Mouse (Mus musculus): ENCODE data around the gene Rras2. TPM values are rescaled to one million over a fixed set of nuclear protein-coding genes. Genes with fewer than 3 reads are reported as not detected.

The Rras2 gene
- polyA plus RNA-seq (2015; fragmentation: Nextera tagmentation; extraction: Ambion mirVana), result 23.6 and 23.8 TPM in 2 replicates

GRCm38 (mm10) chr7:114117444-114117905 lies at the start of gene Rras2:
TSS of gene Rras2 (minus strand) at chr7:114117781.
- peak within 1 kb of the TSS; percentile 88 for H3K27ac ChIP-seq (ENCODE audit: low read length)
- peaks cover 10% of the 10 kb centered on the region for H3K4me1 ChIP-seq (replicated peaks; ENCODE audit: control insufficient read depth, insufficient read depth, low read length)
- no peaks in the 10 kb centered on the region for H3K9me3 ChIP-seq (ENCODE audit: control insufficient read depth, low read length)
- H3K4me3 ChIP-seq (replicated peaks; ENCODE audit: low read length), result peak within 1 kb of the TSS; percentile 82
- H3K9ac ChIP-seq (replicated peaks; ENCODE audit: low read depth, low read length), result peak within 1 kb of the TSS; percentile 82
- H3K36me3 ChIP-seq (ENCODE audit: control insufficient read depth, insufficient read depth), result no peaks in the 10 kb centered on the region
- peak within 1 kb of the TSS; percentile 75 for H3K4me2 ChIP-seq (ENCODE audit: low read length)
- H3K27me3 ChIP-seq (replicated peaks; ENCODE audit: control insufficient read depth, insufficient read depth, low read length), result no peaks in the 10 kb centered on the region
- WGBS, result 0% methylated on average over 51 of the region's 55 CpGs
- ATAC-seq, result peak; percentile 99

GRCm38 (mm10) chr7:114162975-114163374 lies 45.4 kb upstream of the Rras2 start:
- Histone ChIP-seq H3K4me2 (ENCODE audit: low read length) (no peak overlapping the region), H3K9me3 (ENCODE audit: control insufficient read depth, low read length) (no peaks in the 10 kb centered on the region), H3K4me1 (replicated peaks; ENCODE audit: control insufficient read depth, insufficient read depth, low read length) (0 out of 2 replicates have a peak, but pooled peaks cover 2% of the 10 kb centered on the region), H3K9ac (replicated peaks; ENCODE audit: low read depth, low read length) (no peak overlapping the region), H3K36me3 (ENCODE audit: control insufficient read depth, insufficient read depth) (no peaks in the 10 kb centered on the region), H3K27me3 (replicated peaks; ENCODE audit: control insufficient read depth, insufficient read depth, low read length) (no peaks in the 10 kb centered on the region), H3K27ac (ENCODE audit: low read length) (no peak overlapping the region), H3K4me3 (replicated peaks; ENCODE audit: low read length) (no peak overlapping the region)
- no peak for ATAC-seq
- 93% methylated on average over 5 of the region's 5 CpGs for WGBS

GRCm38 (mm10) chr7:114161101-114161500 lies 43.5 kb upstream of the Rras2 start:
- ATAC-seq, result no peak
- 85% methylated on average over 8 of the region's 8 CpGs for WGBS
- Histone ChIP-seq H3K4me2 (ENCODE audit: low read length) (no peak overlapping the region), H3K4me1 (replicated peaks; ENCODE audit: control insufficient read depth, insufficient read depth, low read length) (0 out of 2 replicates have a peak, but pooled peaks cover 4% of the 10 kb centered on the region), H3K9me3 (ENCODE audit: control insufficient read depth, low read length) (no peaks in the 10 kb centered on the region), H3K9ac (replicated peaks; ENCODE audit: low read depth, low read length) (no peak overlapping the region), H3K27me3 (replicated peaks; ENCODE audit: control insufficient read depth, insufficient read depth, low read length) (no peaks in the 10 kb centered on the region), H3K36me3 (ENCODE audit: control insufficient read depth, insufficient read depth) (no peaks in the 10 kb centered on the region), H3K4me3 (replicated peaks; ENCODE audit: low read length) (no peak overlapping the region), H3K27ac (ENCODE audit: low read length) (no peak overlapping the region)

GRCm38 (mm10) chr7:114157716-114158278 lies 40.2 kb upstream of the Rras2 start:
- WGBS, result 30% methylated on average over 12 of the region's 12 CpGs

GRCm38 (mm10) chr7:114156364-114156763 lies 38.8 kb upstream of the Rras2 start:
- WGBS, result 85% methylated on average over 4 of the region's 4 CpGs
- no peaks in the 10 kb centered on the region for H3K27me3 ChIP-seq (replicated peaks; ENCODE audit: control insufficient read depth, insufficient read depth, low read length)

More at GRCm38 (mm10) chr7:114157716-114158278, 40.2 kb upstream of the Rras2 start:
- no peak overlapping the region for H3K4me2 ChIP-seq (ENCODE audit: low read length)
- no peaks in the 10 kb centered on the region for H3K27me3 ChIP-seq (replicated peaks; ENCODE audit: control insufficient read depth, insufficient read depth, low read length)
- no peaks in the 10 kb centered on the region for H3K36me3 ChIP-seq (ENCODE audit: control insufficient read depth, insufficient read depth)
- H3K4me3 ChIP-seq (replicated peaks; ENCODE audit: low read length), result no peak overlapping the region
- ATAC-seq, result 0 out of 2 replicates have a peak, but pooled peaks have one; percentile 26
- H3K9ac ChIP-seq (replicated peaks; ENCODE audit: low read depth, low read length), result no peak overlapping the region
- H3K27ac ChIP-seq (ENCODE audit: low read length), result no peak overlapping the region
- no peaks in the 10 kb centered on the region for H3K9me3 ChIP-seq (ENCODE audit: control insufficient read depth, low read length)
- H3K4me1 ChIP-seq (replicated peaks; ENCODE audit: control insufficient read depth, insufficient read depth, low read length), result 0 out of 2 replicates have a peak, but pooled peaks cover 4% of the 10 kb centered on the region

GRCm38 (mm10) chr7:114155053-114155865 lies 37.7 kb upstream of the Rras2 start:
- H3K4me3 ChIP-seq (replicated peaks; ENCODE audit: low read length), result no peak overlapping the region
- no peaks in the 10 kb centered on the region for H3K36me3 ChIP-seq (ENCODE audit: control insufficient read depth, insufficient read depth)
- 66% methylated on average over 5 of the region's 5 CpGs for WGBS
- 0 out of 2 replicates have a peak, but pooled peaks cover 8% of the 10 kb centered on the region for H3K4me1 ChIP-seq (replicated peaks; ENCODE audit: control insufficient read depth, insufficient read depth, low read length)
- no peaks in the 10 kb centered on the region for H3K27me3 ChIP-seq (replicated peaks; ENCODE audit: control insufficient read depth, insufficient read depth, low read length)
- peak; percentile 78 for ATAC-seq
- no peak overlapping the region for H3K27ac ChIP-seq (ENCODE audit: low read length)
- H3K4me2 ChIP-seq (ENCODE audit: low read length), result no peak overlapping the region
- H3K9ac ChIP-seq (replicated peaks; ENCODE audit: low read depth, low read length), result no peak overlapping the region
- H3K9me3 ChIP-seq (ENCODE audit: control insufficient read depth, low read length), result no peaks in the 10 kb centered on the region; the same call in 1 of the 2 replicates

More at GRCm38 (mm10) chr7:114156364-114156763, 38.8 kb upstream of the Rras2 start:
- Histone ChIP-seq H3K4me2 (ENCODE audit: low read length) (no peak overlapping the region), H3K4me3 (replicated peaks; ENCODE audit: low read length) (no peak overlapping the region), H3K4me1 (replicated peaks; ENCODE audit: control insufficient read depth, insufficient read depth, low read length) (0 out of 2 replicates have a peak, but pooled peaks cover 6% of the 10 kb centered on the region), H3K36me3 (ENCODE audit: control insufficient read depth, insufficient read depth) (no peaks in the 10 kb centered on the region), H3K9ac (replicated peaks; ENCODE audit: low read depth, low read length) (no peak overlapping the region), H3K27ac (ENCODE audit: low read length) (no peak overlapping the region), H3K9me3 (ENCODE audit: control insufficient read depth, low read length) (no peaks in the 10 kb centered on the region)
- no peak for ATAC-seq

GRCm38 (mm10) chr7:114151036-114151780 lies 33.6 kb upstream of the Rras2 start:
- peak; percentile 87 for ATAC-seq
- Histone ChIP-seq H3K9me3 (ENCODE audit: control insufficient read depth, low read length) (no peaks in the 10 kb centered on the region; the same call in 1 of the 2 replicates), H3K9ac (replicated peaks; ENCODE audit: low read depth, low read length) (no peak overlapping the region), H3K4me1 (replicated peaks; ENCODE audit: control insufficient read depth, insufficient read depth, low read length) (0 out of 2 replicates have a peak, but pooled peaks cover 4% of the 10 kb centered on the region), H3K27me3 (replicated peaks; ENCODE audit: control insufficient read depth, insufficient read depth, low read length) (no peaks in the 10 kb centered on the region), H3K36me3 (ENCODE audit: control insufficient read depth, insufficient read depth) (no peaks in the 10 kb centered on the region), H3K4me2 (ENCODE audit: low read length) (no peak overlapping the region), H3K27ac (ENCODE audit: low read length) (no peak overlapping the region), H3K4me3 (replicated peaks; ENCODE audit: low read length) (no peak overlapping the region)
- 81% methylated on average over 5 of the region's 5 CpGs for WGBS

- ATAC-seq, result no peak
- no peaks in the 10 kb centered on the region; the same call in 1 of the 2 replicates for H3K9me3 ChIP-seq (ENCODE audit: control insufficient read depth, low read length)
- H3K4me3 ChIP-seq (replicated peaks; ENCODE audit: low read length), result no peak overlapping the region
- H3K27me3 ChIP-seq (replicated peaks; ENCODE audit: control insufficient read depth, insufficient read depth, low read length), result no peaks in the 10 kb centered on the region
- H3K4me2 ChIP-seq (ENCODE audit: low read length), result no peak overlapping the region
- no peak overlapping the region for H3K9ac ChIP-seq (replicated peaks; ENCODE audit: low read depth, low read length)
- H3K27ac ChIP-seq (ENCODE audit: low read length), result no peak overlapping the region
- 0 out of 2 replicates have a peak, but pooled peaks cover 4% of the 10 kb centered on the region for H3K4me1 ChIP-seq (replicated peaks; ENCODE audit: control insufficient read depth, insufficient read depth, low read length)
- WGBS, result 95% methylated on average over 6 of the region's 6 CpGs
- H3K36me3 ChIP-seq (ENCODE audit: control insufficient read depth, insufficient read depth), result no peaks in the 10 kb centered on the region
These were observed 32.0 kb upstream of the Rras2 start for GRCm38 (mm10) chr7:114149564-114149963.
